Mouse (Mus musculus) naive thymus-derived CD4-positive, alpha-beta T cell, adult 2 months (primary cell): ENCODE measurements around the gene Il11ra1.

Source experiments
- DNase-seq: peaks from one replicate; pipeline ENCODE4 v3.0.0-alpha.2; 2011; ENCODE audit warnings: low read depth

Il11ra1 gene

GRCm38 (mm10) chr4:41710229-41710628, 10.4 kb downstream of the Il11ra1 start:
- DNase-seq, result no peak

- DNase-seq, result no peak
These were observed 12.1 kb downstream of the Il11ra1 start for GRCm38 (mm10) chr4:41711705-41712375.

GRCm38 (mm10) chr4:41712421-41713196, 12.8 kb downstream of the Il11ra1 start:
- no peak for DNase-seq

GRCm38 (mm10) chr4:41713197-41714067, 13.6 kb downstream of the Il11ra1 start, which contains the start of gene Rpp25l:
TSS of gene Rpp25l (minus strand) at chr4:41713534.
- peak; percentile 90 for DNase-seq

GRCm38 (mm10) chr4:41714276-41714675, 14.5 kb downstream of the Il11ra1 start:
- peak; percentile 79 for DNase-seq

- DNase-seq, result no peak
These were observed 15.3 kb downstream of the Il11ra1 start for GRCm38 (mm10) chr4:41715082-41715481.

- DNase-seq, result peak; percentile 74
These were observed 15.8 kb downstream of the Il11ra1 start for GRCm38 (mm10) chr4:41715596-41715995.

- no peak for DNase-seq
These were observed 17.0 kb downstream of the Il11ra1 start for GRCm38 (mm10) chr4:41716834-41717233.

- peak; percentile 93 for DNase-seq
These were observed 23.1 kb downstream of the Il11ra1 start, which contains the start of gene Dctn3 for GRCm38 (mm10) chr4:41722918-41723351. TSS of gene Dctn3 (minus strand) at chr4:41723170.

GRCm38 (mm10) chr4:41726826-41727621, 27.2 kb downstream of the Il11ra1 start:
- no peak for DNase-seq

- no peak for DNase-seq
These were observed 31.4 kb downstream of the Il11ra1 start, which contains the start of gene Arid3c for GRCm38 (mm10) chr4:41731052-41731765. TSS of gene Arid3c (minus strand) at chr4:41731142.

GRCm38 (mm10) chr4:41737602-41738255, 37.9 kb downstream of the Il11ra1 start:
- DNase-seq, result peak; percentile 88

- DNase-seq, result no peak
These were observed 38.4 kb downstream of the Il11ra1 start for GRCm38 (mm10) chr4:41738256-41738603.

GRCm38 (mm10) chr4:41739260-41739659, 39.5 kb downstream of the Il11ra1 start:
- DNase-seq, result no peak

- peak; percentile 58 for DNase-seq
These were observed 40.8 kb downstream of the Il11ra1 start for GRCm38 (mm10) chr4:41740380-41741157.

- peak; percentile 95 for DNase-seq
These were observed 41.4 kb downstream of the Il11ra1 start for GRCm38 (mm10) chr4:41741158-41741560.

- DNase-seq, result no peak
These were observed 44.3 kb downstream of the Il11ra1 start for GRCm38 (mm10) chr4:41744131-41744530.

- DNase-seq, result no peak
These were observed 45.2 kb downstream of the Il11ra1 start for GRCm38 (mm10) chr4:41745021-41745420.

GRCm38 (mm10) chr4:41754797-41755337, 55.1 kb downstream of the Il11ra1 start, which contains the start of gene Galt:
TSS of gene Galt (plus strand) at chr4:41755228.
- no peak for DNase-seq
